Mouse (Mus musculus): ENCODE measurements around the gene Tectb.
"Not testable (repeated sequence)": the region's sequence is repeated elsewhere in the genome, so short reads cannot be mapped to it uniquely, and the experiment has no call there.

Gene Tectb

DNA sequence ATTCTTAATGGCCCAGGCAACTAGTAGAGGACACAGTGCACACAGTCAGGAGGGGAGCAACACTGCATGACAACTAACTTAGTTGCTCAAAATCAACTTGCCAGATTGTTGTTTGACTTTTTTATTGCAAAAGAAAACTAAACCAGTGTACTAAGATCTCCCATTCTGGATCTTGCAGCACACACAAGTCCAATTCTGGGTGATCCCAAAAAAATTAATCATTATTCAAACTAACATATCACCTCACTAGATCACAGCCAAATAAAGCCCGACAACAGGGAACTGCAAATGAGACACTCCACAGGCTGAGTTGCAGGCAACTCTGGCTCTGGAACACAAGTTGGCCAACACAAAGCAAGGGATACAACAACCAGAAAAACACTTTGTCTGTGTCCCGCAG, 13.8 kb upstream of the Tectb start:
- DNase-seq: no peak

DNA sequence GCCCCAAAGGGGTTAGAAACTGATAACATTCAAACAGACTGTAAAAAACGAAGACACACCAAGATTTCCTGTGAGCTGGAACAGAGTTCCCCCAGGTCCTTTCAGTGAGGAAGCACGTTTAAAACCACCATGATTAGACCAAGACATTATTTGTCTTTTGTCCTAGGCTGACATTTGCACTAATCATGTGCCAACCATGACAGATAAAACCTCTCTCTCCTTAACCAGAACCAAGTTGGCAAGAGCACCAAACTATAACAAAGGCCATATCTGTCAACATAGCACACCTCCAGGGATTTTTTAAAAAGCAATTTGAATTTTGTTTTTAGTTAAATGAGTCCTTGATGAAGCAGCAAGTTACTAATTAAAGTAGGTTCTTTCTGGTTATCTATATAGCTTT, 12.8 kb upstream of the Tectb start:
- no peak for DNase-seq

DNA sequence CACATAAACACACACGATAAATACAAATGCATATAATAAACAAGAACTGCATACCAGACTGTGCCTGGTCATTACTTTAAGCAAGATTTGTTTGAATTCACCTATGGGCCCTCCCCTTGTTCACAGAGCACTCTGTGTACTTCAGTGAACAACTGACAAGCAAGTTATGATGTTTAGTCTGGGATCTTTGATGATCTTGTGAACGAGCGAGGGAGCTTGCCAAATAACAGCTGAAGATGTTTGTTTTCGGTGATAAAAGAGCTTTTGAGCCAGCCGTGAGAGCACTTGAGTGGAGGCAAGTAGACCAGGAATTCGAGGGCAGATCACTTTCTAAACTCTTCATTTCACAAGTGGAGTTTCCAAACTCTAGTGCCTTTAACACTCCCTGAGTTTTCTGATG, 12.2 kb upstream of the Tectb start:
- DNase-seq: no peak

DNA sequence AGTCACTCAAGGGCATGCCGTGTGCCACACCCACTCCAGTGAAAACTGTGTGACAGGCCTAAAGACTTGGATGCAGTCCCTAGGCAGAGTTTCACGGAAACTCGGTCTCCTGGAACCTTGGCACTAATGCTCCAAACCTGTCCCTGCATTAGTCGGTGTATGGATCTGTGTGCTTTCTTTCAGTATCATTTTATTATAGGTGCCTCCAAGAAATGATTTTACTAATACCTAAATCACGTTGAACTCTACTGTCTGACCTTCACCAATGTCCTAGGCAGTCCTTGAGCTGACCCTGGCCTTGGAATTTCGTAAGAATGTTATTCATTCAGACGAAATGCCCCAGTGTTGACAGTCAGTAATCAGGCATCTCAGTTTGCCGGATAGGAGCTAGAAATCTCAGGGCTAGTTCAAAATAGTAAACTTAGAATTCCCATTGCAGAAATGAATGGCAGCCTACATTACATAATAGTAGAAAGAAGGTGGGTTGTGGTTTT, 11.2 kb upstream of the Tectb start:
- DNase-seq: not testable (repeated sequence)

DNA sequence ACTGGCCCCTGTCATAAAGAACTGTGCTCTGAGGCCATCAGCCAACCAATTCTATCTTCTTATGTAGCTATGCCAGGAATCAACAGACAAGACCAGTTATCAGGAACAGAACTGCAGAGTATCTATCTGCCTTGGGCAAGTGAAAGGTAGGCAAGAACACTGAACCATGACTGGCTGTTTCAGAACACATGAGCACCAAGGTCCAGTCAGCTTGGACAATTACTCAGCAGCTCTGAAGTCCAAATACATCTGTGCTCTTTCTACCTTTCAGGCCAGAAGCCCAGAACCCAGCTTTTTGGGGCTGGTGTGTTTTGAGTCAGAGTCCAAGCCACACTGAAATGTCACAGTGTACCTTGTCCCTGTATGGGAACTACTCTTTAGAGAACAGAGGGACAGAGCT, 10.1 kb upstream of the Tectb start:
- no peak for DNase-seq

DNA sequence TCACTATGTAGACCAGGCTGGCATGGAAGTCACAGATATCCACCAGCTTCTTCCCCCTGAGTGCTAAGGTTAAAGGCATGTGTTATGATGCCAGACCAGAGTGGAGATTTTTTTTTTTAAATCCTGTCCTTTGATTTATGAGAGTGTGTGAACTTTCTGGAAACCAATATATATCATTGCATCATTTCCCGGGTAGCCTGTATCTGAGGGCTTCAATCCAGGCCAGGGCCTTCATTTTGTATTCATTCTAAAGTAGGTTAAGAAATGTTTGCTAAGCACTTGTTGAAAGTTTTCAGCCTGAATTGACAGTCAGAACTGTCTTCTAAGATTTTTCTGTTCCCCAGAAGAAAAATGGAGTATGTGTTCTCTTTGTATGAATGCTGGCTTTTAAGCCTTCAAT, 8.9 kb upstream of the Tectb start:
- DNase-seq: no peak

DNA sequence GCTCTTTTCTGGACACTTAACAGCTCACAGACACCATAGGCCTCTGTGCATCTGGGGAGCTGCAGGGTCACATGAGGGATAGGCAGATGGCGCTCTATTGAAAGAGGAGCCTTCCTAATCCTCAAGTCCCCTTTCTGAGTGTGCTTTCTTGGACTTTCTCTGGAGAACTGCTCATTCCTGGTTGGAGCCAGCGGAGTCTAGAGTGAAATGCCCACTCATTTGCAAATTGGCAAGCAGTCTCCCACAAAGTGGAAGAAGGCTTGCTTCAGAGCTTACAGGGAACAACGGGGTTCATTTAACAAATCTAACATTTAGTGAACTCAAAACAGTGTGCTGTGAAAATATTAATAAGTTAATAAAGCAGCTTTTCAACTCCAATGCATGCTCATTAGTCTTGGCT, 3.4 kb upstream of the Tectb start:
- DNase-seq: no peak

DNA sequence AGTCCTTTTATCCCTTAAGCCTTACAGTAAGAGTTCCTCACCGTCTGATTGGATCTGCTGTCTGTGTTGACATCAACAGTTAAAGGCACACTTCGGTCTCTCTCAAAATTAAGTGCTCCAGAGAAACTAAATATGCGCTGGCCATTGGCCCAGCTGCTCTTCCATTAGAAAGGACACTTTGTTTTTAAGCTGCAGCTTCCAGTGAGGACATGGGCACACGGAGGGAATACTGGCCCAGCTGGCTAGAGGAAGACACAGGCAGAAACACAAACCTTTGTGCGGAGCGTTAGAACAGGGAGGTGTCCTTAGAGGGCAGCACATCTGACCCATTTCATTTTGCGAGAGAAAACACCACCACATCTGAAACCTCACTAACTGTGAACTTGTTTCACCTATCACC, 3.9 kb downstream of the Tectb start:
- no peak for DNase-seq

DNA sequence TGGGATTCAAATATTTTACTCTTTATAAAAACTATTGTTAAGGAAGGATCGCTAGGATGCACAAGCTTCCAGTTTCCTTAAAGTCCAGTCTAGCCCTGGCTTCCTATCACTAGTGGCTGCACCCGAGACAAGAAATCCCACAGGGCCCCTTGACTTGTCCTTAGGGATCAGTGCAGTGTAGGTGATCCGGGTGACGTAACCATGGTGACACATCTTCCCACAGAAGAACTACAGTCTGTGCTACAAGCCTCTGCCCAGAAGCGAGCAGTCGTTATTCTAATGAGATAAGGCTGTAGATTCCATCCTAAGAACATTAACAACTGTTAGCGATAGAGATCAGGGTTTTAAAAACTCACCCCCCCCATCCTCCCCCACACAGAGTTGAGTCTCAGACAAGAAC, 4.5 kb downstream of the Tectb start:
- no peak for DNase-seq

DNA sequence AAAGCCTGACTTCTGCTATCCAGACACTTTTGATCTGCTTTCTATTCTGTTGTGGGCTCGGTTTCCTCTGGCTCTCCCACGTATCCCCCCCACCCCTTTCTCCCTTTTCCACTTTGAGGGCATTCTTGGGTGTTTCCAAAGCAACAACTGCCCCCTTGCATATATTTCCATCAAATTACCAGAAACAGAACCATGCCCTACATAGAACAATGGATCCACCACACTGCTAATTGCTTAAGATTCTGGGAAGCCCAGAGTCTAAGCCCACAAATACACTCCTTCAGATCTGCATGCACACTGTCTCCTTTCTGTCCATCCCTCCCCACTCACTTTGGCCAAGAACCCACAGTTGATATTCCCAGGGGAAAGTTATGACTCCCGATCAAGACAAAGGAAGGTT, 5.1 kb downstream of the Tectb start:
- no peak for DNase-seq

DNA sequence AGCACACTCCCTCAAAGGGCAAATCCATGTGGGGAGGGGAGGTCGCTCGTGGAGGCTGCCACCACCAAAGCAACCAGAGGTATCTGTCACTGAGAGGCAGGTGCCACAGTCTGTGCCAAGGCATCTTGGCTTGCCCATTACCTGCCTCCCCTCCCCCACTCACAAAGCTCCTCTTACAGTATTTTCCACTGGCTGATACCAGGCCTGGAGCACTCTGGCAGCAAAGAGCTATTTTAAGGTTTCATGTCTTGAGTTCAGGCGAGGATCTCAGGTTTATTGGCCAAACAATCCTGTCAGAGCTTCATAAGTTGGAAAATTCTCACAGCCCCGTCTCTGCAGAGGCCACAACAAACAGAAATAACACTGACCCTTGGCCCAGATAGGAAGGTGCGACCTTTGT, 9.5 kb downstream of the Tectb start:
- no peak for DNase-seq

DNA sequence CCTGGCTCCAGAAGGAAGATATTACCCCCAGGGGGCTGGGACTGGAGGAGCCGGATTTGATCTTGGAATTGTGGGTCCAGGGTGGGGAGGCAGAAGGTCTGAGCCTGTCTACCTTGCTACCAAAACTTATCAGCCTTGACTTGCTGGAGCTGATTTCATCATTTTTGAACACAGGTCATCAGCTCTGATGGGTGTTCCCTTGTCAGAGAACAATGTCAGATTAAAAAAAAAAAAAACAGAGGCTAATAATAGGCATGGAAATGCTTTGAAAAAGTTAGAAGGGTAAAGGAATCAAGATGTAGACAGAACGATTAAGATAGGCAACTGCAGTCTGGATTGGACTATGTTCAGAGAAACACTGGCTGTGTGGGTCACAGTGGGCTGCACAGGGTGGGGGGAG, 11.1 kb downstream of the Tectb start:
- no peak for DNase-seq

DNA sequence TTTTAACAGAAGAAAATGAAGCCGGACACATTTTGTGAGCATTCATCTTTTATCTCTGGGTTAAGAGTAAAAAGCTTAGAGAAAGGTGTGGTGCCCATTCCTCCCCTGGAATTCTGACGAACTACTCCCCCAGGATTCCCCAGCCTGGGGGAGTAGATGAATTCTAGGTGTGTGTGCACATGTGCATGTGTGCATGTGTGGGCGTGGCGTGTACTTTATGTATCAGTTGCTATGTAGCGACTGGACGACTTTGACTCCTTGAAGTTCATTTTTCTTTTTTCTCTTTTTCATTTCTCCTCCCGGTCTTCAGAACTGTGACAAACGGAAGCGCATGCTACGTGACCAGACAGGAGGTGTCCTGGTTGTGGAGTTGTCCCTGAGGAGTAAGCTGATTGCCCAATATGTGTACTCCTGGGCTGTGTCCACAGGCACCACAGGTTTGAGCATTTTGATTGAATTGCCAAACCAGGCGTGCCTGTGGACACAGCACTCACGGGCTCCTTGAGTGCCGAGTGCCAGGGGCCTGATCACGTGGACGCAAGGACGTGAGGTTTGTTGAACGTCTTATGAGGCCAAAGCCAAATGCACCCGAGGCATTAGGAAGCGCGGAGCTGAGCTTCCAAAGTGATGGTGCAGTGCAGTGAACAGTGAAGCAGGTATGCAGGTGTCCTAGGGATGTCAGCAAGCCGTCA, 11.9 kb downstream of the Tectb start:
- DNase-seq: no peak

DNA sequence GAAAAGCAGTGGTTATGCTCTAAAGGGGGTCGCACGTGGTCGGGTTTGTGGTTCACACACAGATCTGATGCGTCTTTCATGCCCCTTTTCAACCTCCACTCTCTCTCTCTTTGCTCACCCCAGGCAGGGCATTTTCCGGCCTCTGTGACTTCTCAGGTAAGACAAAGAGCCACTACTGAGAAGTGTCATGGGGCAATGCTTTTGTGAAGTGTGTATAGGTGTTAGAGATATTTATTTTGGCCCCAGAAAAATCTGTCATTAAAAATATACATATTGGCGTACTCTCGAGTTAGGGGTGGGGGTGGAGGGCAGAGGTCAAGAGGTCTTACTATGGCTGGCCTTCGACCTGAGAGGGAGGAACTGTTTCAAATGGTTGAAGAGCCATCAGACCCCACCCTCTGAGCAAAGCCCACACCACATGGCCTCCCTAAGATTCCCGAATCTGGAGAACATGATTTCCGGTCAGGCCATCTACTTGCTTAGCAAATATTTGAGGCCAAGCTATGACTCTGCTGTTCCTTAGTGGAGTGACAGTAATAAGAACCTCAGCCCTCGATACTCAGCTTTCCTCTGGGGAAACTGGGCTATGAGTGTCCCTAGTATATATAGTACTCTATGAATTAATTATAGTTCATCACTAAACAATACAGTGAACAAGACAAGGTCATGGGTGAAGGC, 13.3 kb downstream of the Tectb start:
- DNase-seq: no peak

DNA sequence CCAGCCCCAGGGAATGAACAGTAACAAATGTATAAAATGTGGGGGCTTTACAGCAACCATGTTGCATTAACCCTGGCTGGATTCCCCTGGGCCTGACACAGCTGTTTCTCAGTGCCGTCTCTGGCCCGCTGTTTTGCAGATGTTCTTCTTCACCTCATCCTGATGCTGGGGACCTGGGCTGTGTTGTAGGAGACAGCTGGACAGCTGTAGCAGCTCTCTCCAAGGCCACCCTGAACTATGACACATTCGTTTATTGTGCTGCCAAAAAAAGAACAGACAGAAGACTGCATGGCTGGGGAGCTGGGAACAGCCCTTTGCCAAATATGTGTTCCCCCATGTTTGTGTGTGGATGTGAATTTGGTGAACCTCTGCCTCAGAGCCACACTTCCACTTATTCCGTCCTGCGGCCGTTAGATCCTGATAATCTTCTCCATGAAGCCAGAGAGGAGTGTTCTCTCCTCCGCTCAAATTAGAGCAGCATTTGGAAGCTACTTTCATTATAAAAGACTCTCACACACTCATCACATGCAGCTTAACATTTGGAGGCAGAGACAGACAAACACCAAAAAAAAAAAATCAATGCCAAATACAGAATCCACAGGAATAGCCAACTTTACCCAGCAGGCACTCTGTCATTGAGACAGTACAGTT, 14.1 kb downstream of the Tectb start:
- DNase-seq: no peak

DNA sequence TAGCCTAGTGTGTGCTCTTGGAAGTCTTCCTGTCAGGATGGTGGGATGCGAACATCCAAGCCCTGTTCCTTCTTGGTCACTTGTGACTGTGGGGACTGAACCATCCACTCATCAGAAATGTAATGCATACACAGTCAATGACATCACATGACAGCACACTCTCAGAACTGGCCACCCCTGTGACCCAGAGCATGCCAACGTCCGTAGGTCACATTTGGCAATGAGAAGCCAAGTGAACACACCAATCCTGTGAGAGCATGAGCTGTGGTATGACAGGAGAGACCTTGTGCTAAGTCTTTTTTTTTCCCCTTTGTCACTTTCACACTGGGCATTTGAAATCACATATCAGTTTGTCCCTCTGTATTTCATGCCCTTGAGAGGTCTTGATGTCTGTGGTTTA, 15.0 kb downstream of the Tectb start:
- DNase-seq: no peak

DNA sequence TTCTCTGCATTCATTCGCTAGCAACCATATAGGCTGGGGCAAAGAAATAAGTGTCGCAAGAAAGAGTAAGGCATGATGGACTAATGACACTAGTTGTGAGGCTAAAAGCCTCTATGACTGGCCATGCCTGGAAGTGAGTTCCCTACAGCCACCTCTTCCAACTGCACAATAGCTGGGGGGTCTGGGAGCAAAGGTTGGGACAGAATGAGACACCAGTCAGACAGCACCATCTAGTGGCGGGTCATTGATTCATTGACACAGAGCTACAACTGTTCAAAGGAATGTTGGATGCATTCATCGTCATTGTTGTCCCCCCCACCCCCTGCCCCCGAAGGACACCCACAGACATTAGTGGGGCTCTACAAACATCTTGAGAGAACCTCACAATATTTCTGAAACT, 17.8 kb downstream of the Tectb start:
- DNase-seq: peak in 1 of 2 experiments; percentile 65

DNA sequence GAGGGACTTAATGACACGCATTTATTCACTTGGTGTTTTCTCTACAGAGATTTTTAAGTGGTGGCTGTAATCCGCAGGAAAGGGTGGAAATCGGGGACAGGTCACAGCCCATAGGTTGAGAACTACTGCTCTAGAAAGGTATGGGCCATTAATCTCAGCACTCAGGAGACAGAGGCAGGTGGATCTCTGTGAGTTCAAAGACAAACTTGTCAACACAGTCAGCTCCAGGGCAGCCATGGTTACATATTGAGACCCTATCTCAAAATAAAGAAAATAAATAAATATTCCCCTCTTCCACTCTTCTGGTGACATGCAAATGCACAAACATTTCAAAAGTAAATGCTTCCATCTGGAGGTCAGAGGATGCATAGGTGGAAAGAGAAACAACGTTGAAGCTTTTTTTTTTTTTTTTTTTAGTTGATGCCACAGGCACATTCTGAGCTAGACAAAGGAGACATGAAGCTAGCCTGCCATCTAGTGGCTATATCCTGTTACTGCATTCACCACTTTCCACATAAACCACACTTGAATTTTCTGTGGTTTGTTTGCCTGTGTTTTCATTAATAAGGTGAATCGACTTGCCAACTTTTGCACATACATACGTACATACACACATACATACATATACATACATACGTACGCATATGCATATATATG, 26.1 kb downstream of the Tectb start:
- peak in 1 of 2 experiments; percentile 65 for DNase-seq

DNA sequence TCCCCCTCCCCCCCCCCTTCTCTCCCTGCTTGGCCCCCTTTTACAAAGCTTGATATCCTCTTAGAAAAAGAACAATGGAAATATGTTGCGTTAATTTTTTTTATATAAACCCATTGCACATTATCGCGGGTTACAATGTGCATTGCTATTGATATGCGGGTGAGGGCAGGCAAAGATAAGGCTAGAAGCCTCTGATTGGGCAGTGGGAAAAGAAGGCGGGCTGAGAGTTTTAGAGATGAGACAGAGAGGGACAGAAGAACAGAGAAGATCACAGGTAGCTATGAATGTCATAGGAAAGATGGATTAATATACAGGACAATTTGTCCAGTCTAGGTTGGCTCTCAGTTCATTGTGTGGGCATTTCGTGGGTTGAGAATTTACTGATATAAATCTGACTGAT, 26.7 kb downstream of the Tectb start:
- DNase-seq: no peak

DNA sequence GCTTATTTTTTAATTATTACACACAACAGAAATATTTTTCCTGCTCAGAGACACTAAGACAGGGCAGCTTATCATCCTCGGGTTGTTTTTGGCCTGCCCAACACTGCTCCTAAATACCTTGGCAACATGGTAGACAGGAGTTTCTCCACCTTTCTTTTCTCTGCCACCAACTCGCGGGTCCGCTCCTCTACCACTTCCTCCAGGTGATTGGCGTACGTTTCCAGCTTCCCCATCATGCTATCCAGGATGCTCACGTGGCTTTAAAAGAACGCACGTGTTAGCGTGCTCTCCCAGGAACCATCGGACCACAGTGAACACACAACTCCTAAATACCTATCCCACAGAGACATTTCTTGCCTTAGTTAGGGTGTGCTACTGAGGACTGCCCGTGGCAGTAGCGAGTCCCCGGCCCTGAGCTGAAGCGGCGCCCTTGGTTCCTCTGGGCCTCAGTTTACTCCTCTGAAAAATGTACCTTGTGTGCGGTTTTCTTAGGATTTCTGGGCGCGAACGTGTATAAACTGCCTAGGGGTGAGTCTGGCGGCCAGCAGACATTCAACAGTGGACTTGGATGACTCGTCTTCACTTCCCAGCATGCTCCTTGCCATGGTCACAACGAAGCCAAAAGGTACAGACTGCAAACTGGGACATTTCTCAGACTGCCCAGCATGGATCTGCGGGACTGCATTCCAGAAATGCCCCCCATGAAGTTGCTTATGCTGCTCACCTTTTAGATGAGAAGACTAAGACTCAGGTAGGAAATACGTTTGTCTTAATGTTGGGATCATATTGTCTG, 27.4 kb downstream of the Tectb start:
- no peak for DNase-seq

DNA sequence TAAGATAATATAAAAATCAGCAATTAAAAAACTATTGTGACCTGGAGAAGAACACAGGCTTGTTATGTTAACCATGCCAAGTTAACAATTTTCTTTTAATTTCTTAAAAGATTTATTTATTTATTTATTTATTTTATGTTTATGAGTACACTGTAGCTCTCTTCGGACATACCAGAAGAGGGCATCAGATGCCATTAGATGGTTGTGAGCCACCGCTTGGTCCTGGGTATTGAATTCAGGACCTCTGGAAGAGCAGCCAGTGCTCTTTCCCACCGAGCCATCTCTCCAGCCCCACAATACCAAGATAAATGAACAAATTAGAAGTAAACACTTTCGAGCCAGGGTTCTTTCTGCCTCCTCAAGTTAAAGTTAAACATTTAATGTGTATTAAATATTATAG, 28.1 kb downstream of the Tectb start:
- DNase-seq: no peak

DNA sequence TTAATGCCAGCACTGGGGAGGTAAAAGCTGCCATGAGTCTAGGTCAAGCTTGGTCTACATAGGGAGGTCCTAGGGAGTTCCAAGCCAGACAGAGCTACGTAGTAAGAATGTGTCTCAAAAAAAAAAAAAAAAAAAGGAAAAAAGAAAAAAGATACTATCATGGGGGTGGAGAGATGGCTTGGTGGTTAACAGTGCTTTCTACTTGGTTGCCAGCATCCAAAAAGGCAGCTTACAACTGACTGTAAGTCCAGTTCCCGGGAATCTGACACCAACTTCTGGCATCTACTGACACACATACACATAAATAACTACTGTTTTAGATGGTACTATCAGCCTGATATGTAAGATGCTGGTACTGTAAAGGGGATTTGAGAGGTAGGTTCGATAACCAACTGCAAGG, 28.6 kb downstream of the Tectb start:
- DNase-seq: no peak

DNA sequence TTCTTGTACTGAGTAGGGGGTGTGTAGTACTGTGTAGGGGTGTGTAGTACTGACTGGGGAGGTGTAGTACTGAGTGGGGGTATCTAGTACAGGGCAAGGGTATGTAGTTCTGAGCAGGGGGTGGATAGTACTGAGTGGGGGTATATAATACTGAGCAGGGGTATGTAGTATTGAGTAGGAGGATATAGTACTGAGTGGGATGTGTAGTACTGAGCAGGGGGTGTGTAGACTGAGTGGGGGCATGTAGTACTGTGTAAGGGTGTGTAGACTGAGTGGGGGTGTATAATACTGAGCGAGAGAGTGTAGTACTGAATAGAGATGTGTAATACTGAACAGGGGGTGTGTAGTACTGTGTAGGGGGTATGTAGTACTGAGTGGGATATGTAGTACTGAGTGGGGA, 31.2 kb downstream of the Tectb start:
- DNase-seq: no peak
